Mouse (Mus musculus) heart, adult 2 months (tissue): Measurements from ENCODE around the gene C130026I21Rik.
"Not testable (repeated sequence)": the region's sequence is repeated elsewhere in the genome, so short reads cannot be mapped to it uniquely, and the experiment has no call there.

Source experiments
- CTCF ChIP-seq: fragments of 200-600 bp; IDR thresholded peaks from 2 replicates; pipeline ENCODE4 v1.8.1; 2022; ENCODE audit warnings: antibody characterized with exemption, mild to moderate bottlenecking, moderate library complexity
- EP300 ChIP-seq: fragments of 200-500 bp; IDR thresholded peaks from 2 replicates; pipeline ENCODE4 v1.6.1; 2011; ENCODE audit warnings: low read depth, low read length, control low read depth; ENCODE audit not compliant: insufficient read depth
- POLR2A ChIP-seq: fragments of 200-500 bp; IDR thresholded peaks from 2 replicates; pipeline ENCODE4 v1.6.1; 2011; ENCODE audit warnings: mild to moderate bottlenecking, low read depth, low read length, control low read depth; ENCODE audit not compliant: insufficient read depth

- not testable (repeated sequence) for TF ChIP-seq POLR2A, CTCF, EP300
Measured at GRCm38 (mm10) chr1:85110876-85111275, 159.5 kb downstream of the C130026I21Rik start.
